Mouse (Mus musculus) left cerebral cortex, postnatal 14 days (tissue): Measurements from ENCODE around the gene Vmac. TPM values are rescaled to one million over a fixed set of nuclear protein-coding genes. Genes with fewer than 3 reads are reported as not detected.

Experiments used
- DNase-seq, 2 experiments: peaks; one replicate each; pipeline ENCODE4 v3.0.0; 2021 to 2022; ENCODE audit warnings: low spot score in 2 of 2, mixed read lengths in 1 of 2
- intact Hi-C: fragments of 180-260 bp; cut with DNase I; formaldehyde crosslinking; loops from one replicate; pipeline ENCODE4 v1.15.1; 2025
- long read RNA-seq, 2 experiments: library from polyadenylated mRNA; stranded (forward); transcript quantifications; one replicate each; pipeline ENCODE4 v2.0.0; 2021
- total RNA-seq, 2 experiments: library from RNA; stranded (reverse); gene quantifications; 2 replicates each; pipeline ENCODE4 v1.2.3; 2021

Vmac gene
- total RNA-seq: 1 to 10 TPM; 7.8 to 8.0 TPM
- long read RNA-seq, experiment 1, transcript Vmac-201 (2 exons, 2,226 nt): major isoform, 8 of 10 reads
- long read RNA-seq, experiment 1, partial matches to known transcripts: 0 of 10 reads
- long read RNA-seq, experiment 1, other reads (novel, unspliced or antisense): 0 of 10 reads
- long read RNA-seq, experiment 2, transcript Vmac-201 (2 exons, 2,226 nt): major isoform, 7 of 10 reads
- long read RNA-seq, experiment 2, partial matches to known transcripts: 0 of 10 reads
- long read RNA-seq, experiment 2, other reads (novel, unspliced or antisense): 2 of 10 reads

GRCm38 (mm10) chr17:56717363-56718058 is at the start of gene Vmac, which contains the start of gene Ndufa11:
TSS of gene Vmac (minus strand) at chr17:56718022.
TSS of gene Ndufa11 (plus strand) at chr17:56717767.
- intact Hi-C loops: no loop called here
- peak; percentile 96 for DNase-seq

- intact Hi-C loops: no loop called here
- DNase-seq: no peak
These were observed 49.0 kb upstream of the Vmac start for GRCm38 (mm10) chr17:56766631-56767405.

DNA sequence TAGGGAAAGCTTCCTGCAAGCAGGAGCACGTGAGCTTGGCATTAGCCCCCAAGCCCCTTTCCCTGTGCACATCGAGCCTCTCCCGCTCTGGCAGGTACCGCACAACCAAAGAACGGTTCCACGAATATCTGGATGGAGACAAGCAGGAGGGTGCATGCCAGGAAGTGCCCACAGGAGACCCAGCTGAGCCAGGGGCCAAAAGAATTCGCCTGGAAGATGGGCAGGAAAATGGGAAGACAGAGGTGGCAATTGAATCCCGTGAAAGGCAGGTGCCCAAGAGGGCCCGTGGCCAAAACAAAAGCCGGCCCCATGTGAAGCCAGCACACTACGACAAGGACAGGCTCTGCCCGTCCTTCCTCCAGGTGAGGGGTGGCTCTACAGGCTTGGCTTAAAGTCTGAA is 47.6 kb upstream of the Vmac start:
- DNase-seq: no peak
- intact Hi-C loops: no loop called here

DNA sequence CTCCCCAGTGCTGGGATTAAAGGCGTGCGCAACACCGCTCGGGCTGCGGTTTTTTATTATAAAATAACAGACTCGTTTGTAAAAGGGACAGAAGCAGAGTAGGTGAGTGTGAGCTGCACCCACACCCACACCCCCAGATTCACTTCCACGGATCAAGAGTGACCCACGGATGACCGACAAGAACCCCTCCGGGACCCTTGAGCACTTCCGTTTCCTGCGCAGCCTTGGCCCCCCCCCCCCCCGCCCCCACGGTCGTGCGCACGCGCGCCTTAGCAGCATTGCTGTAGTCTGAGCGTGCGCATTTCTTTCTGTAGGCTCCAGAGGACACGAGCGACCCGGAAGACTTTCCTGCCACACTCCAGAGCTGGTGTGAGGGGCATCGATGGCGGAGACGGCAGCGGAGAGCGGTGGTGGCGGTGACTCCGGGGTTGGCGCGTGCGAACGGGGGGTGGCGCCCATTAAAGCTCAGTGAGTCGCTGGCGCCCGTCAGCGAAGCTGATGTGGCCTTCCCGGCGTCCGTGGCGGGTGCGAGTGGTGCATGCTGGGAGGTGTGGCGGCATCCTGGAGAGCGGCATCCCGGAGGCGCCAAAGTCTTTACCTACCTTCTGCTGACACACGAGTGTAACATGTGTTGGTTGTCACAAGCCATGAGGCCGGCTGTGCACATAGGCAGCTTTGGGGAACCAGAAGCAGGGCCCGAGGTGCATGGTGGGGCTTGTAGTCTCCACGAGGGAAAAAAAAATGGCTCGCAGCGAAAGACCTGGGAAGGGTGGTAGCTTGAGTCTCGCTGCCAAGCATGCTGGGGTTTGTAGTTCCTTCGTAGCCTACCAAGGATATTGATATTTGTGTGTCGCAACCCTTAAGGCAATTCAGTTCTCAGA is 46.9 kb upstream of the Vmac start, which contains the start of gene Dus3l:
Gene Dus3l, plus strand, starts transcription at position 284 of the 881 bp plus-strand sequence.
- peak; percentile 84 to 92 for DNase-seq
- intact Hi-C loops: no loop called here

GRCm38 (mm10) chr17:56763741-56764250 is 46.0 kb upstream of the Vmac start:
- DNase-seq: no peak
- intact Hi-C loops: no loop called here

DNA sequence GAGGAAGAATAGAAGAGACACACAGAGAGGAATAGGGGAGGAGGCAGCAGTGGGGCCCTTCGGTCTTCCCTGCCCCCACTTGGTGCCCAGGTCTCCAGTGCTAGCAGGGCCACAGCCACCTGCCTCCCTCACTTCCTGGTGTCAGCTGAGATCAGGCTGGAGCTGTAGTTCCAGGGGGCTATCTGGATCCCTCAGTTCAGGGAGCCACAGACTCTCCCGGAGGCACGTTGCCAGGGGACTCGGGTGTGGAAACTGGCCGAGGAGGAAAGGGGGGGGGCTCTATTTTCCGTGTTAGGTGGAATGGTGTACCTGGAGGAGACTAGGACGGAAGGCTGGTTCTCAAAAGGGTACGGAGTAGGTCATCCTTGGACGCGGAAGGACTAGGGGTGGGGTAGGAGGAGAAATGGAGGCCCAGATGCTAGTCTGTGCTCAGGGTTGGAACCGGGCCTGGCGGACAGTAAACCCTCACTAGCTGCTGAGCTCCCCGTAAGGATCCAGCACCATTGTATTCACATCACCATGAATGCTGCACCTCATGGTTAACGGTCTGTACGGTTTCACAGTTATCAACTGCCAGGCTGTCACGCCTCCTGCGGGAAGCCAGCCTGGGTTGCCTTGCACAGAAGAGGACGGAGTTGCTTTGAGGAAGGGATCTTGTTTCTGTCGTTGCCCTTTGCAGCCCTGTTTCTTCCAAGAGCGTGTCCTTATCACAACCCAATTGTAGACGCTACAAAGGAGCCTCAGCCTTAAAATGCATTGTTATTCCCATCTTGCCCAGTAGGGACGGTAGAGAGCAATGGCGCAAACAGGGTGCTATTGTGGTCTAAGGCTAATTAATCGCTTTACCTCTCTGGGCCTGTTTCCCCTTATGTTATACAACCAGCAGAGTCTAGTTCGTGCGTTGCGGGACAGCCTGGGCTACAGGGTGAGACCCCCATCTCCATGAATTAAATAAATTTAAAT is 45.2 kb upstream of the Vmac start:
- intact Hi-C loops: no loop called here

GRCm38 (mm10) chr17:56761991-56762410 is 44.2 kb upstream of the Vmac start:
- peak; percentile 87 to 89 for DNase-seq
- intact Hi-C loops: no loop called here

More for the DNA sequence above, 45.2 kb upstream of the Vmac start:
- DNase-seq: peak; percentile 75 to 80

DNA sequence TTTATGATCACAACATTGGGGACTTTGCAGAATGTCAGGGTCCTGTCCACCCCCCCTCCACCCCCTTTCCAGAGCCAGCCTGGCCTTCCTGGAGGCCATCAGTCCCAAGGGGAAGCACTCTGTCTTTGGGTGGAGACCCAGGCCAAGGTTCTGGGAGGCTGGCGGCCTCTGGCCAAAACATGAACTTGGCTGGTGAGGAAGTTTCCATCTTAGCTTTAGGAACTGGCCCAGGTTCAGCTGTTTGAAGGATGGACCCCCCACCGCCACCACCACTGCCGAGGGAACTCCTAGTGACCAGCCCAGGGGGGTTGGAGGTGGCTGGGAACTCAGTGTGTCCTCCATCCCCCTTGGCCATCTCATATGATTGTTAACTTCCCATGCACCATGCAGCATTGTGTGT is 43.3 kb upstream of the Vmac start:
- intact Hi-C loops: no loop called here
- DNase-seq: no peak

- intact Hi-C loops: no loop called here
- DNase-seq: no peak
These were observed 41.4 kb upstream of the Vmac start for GRCm38 (mm10) chr17:56759261-56759660.

- intact Hi-C loops: no loop called here
- DNase-seq: peak; percentile 65 to 77
These were observed 40.3 kb upstream of the Vmac start for GRCm38 (mm10) chr17:56758132-56758531.

DNA sequence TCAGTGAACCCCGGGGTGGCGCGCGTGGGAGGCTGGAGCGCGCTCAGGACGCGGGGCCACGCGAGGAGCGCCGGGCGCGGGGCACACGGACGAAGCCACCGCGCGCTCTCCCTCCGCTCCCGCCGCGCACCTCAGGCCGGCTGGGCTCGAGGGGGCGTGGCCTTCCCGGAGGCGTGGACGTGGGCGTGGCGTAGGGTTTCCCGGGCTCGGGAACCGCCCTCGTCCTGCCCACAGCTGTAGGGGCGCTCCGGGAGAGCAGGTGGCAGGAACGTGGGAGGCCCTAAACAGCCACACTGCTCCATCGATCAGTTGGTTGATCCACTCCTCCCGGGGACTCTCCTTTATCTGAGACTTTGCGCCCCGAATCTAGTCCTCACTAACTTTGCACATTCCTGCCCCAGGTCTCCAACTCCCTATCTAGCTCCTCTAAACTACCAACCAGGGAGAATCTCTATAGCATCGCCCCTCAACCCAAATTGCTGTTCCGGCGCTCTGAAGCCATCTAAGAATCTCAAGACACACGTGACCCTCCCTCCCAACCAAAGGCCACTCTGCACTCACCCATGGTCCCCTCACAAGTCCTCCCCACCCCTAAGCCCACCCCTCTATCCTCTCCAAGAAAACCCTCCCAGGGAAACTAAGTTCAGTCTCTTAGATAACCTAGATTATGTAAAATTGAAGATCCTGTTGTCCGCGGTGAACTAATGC is 39.7 kb upstream of the Vmac start, which contains the start of gene Nrtn:
Gene Nrtn, minus strand, starts transcription at position 115 of the 708 bp plus-strand sequence.
- intact Hi-C loops: no loop called here

DNA sequence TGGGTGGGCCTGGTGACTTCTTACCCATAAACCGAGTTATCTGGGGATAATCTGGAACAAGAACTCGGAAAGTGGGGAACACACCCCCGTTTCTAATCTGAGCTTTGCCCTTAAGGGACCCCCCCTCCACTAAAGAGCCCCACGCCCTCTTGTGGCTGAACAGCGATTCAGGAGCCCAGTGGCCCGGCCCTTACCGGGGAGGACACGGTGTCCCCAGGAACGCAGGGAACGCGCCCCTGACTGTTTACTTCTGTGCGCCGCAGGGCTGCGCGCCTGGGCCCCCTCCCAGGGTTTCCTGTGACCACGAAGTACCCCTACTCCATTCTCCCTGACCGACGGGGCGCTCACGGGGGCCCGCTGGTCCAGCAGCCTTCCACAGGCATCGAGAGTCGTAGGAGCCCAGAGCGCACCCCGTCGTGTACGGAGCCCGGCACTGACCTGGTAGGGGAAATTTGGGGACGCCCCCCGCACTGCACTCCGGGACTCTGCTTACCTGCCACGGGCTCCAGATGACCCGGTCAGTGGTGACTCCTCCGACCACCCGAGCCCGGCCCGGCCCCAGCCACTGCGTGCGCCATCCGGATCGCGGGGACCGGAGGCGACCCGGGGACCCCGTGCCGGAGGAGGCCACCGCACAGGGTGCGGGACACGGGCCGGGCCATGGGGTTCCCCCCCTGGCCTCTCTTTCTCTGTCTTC is 39.0 kb upstream of the Vmac start:
- intact Hi-C loops: no loop called here
- no peak for DNase-seq

More for the DNA sequence above, 39.7 kb upstream of the Vmac start, which contains the start of gene Nrtn:
- peak in 1 of 2 experiments; percentile 69 for DNase-seq

DNA sequence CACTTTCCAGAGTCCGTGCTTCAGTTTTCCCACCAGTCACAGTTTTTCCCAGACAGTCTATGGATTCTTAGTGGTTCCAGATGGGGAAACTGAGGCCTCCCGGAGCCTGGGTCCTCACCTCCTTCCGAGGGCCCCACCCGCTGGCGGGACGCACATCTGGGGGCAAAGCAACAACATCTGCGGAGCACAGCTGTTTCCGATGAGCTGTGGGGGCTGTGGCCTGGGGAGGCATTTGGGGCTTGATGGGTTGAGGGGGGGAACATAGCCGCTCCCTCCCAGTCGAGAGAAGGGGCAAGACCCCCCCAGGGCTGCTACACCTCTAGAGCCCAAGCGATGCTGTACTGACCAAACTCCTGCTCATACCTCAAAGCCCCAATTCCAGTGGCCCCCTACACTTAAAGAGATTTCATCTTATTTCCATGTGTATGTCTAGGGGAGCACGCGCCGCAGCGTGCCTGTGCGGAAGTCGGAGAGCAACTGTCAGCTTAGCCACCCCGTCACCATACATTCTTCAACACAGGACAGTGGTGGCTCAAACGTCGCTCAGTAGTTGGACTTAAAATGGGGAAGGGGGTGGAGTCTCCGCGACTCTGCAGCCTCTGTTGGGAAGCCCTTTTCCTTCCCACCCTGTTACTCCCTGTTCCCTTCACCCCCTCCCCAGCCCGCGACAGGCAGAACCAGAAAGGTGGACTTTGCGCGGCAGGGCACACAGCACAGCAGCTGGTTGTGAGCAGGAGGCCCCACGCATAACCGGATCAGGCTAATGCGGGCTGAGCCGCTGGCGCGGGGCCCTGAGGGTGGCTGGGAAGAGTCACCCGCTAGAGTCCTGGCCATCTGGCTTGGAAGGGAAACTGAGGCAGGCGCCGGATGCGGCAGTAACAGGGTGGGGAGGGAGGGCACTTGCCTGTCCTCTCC is 36.7 kb upstream of the Vmac start:
- DNase-seq: no peak
- intact Hi-C loops: no loop called here

DNA sequence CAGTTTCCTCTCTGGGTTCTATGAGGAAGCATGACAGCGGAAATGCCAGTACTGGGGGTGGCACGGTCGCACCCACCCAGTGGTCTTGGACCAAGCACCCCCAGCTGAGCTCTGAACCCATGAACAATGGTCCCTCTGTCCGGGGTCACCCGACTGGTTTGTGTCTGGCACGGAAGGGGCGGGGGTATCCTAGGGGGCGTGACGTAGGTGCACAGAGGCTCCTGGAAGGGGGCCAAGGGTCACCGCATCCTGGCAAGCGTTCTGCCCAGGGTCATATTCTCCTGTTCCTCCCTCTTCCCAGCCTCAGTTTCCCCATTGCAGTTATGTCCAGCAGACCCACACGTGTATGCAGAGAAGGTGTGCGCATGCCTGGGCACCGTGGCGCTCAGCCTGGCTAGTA is 35.6 kb upstream of the Vmac start:
- DNase-seq: no peak
- intact Hi-C loops: no loop called here

GRCm38 (mm10) chr17:56751404-56752072 is 33.7 kb upstream of the Vmac start:
- peak in 1 of 2 experiments; percentile 56 for DNase-seq
- intact Hi-C loops: no loop called here
